Mouse (Mus musculus): ENCODE results near the gene Ctrb1. TPM values are rescaled to one million over a fixed set of nuclear protein-coding genes. Genes with fewer than 3 reads are reported as not detected.

Gene Ctrb1
- polyA plus RNA-seq, 1 experiment from 2014 or later: not detected

DNA sequence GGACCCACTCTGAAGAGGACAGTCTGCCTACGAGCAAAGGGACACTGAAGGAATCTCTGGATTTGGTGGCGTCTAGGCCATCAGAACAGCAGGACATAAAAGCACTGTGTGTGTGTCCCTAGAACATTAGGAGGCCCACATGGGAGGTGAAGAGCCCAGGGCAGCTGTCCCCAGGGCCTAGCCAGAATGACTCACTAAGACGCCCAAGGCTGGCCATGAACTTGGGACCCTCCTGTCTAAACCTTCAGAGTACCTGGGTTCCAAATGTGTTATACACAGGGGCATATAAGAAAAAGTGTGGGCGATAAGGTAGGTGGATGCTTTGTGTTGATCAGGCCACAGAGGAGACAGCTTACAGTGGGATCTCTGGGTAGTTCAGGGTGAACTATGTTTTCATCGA is 9.9 kb upstream of the Ctrb1 start:
- H3K4me1 ChIP-seq (ENCODE audit: control insufficient read depth, insufficient read depth, low read length): no peaks in the 10 kb centered on the region

DNA sequence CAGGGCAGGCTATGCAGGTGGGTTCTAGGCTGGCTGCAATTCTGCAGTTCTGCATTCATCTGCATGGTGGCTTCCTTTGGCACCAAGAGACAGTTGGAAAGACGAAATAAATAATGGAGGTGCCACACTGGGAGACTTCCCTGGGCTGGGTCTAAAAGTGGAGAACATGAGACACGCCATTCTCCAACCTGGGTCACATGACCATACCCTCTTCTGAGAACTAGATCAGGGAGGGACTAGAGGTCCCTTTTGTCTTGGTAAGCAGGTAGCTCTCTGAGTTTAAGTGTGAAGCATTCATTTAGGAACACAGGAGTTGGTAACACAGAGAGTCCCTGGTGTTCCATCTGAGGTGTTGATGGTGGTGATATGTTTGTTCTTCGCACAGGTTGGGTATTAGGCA is 9.4 kb upstream of the Ctrb1 start:
- Histone ChIP-seq H3K4me3 (ENCODE audit: low read depth, low read length) (no peak overlapping the region), H3K4me2 (ENCODE audit: low read length) (no peak overlapping the region), H3K27ac (ENCODE audit: low read length) (no peak overlapping the region), H3K36me3 (ENCODE audit: control insufficient read depth, insufficient read depth, low read length) (no peaks in the 10 kb centered on the region), H3K27me3 (ENCODE audit: control insufficient read depth, insufficient read depth, low read depth, low read length) (no peaks in the 10 kb centered on the region), H3K9ac (ENCODE audit: low read depth, low read length) (no peak overlapping the region), H3K9me3 (replicated peaks; ENCODE audit: control insufficient read depth, low read length, poor library complexity, severe bottlenecking) (no peaks in the 10 kb centered on the region), H3K4me1 (ENCODE audit: control insufficient read depth, insufficient read depth, low read length) (no peaks in the 10 kb centered on the region)
- WGBS: 83% methylated on average over 3 of the region's 3 CpGs
- no peak for ATAC-seq

More for the DNA sequence above, 9.9 kb upstream of the Ctrb1 start:
- Histone ChIP-seq H3K36me3 (ENCODE audit: control insufficient read depth, insufficient read depth, low read length) (no peaks in the 10 kb centered on the region), H3K4me3 (ENCODE audit: low read depth, low read length) (no peak overlapping the region), H3K4me2 (ENCODE audit: low read length) (no peak overlapping the region), H3K27me3 (ENCODE audit: control insufficient read depth, insufficient read depth, low read depth, low read length) (no peaks in the 10 kb centered on the region), H3K9me3 (replicated peaks; ENCODE audit: control insufficient read depth, low read length, poor library complexity, severe bottlenecking) (no peaks in the 10 kb centered on the region), H3K9ac (ENCODE audit: low read depth, low read length) (no peak overlapping the region), H3K27ac (ENCODE audit: low read length) (no peak overlapping the region)
- whole genome bisulfite sequencing: 88% methylated on average over 5 of the region's 5 CpGs
- ATAC-seq: no peak

DNA sequence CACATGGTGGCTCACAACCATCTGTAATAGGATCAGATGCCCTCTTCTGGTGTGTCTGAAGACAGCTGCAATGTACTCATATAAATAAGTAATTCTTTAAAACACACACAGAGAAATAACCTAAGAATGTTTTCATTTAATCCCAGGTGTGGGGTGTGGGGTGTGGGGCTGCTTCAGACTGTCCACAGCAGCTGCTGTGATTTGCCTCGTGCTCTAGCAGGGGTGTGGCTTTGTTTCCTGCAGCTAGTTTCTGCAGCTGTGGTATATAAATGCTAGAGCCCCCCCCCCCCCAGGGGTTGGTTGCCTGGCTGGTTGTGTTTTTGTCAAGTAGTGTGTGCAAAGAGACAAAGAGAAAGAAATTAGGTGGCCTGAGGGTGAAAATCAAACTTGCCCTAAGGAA is 8.2 kb upstream of the Ctrb1 start:
- 23% methylated on average over 1 of the region's 1 CpGs for WGBS
- Histone ChIP-seq H3K4me3 (ENCODE audit: low read depth, low read length) (no peak overlapping the region), H3K9me3 (replicated peaks; ENCODE audit: control insufficient read depth, low read length, poor library complexity, severe bottlenecking) (no peaks in the 10 kb centered on the region), H3K27me3 (ENCODE audit: control insufficient read depth, insufficient read depth, low read depth, low read length) (no peaks in the 10 kb centered on the region), H3K4me1 (ENCODE audit: control insufficient read depth, insufficient read depth, low read length) (no peaks in the 10 kb centered on the region), H3K4me2 (ENCODE audit: low read length) (no peak overlapping the region), H3K9ac (ENCODE audit: low read depth, low read length) (no peak overlapping the region), H3K27ac (ENCODE audit: low read length) (no peak overlapping the region), H3K36me3 (ENCODE audit: control insufficient read depth, insufficient read depth, low read length) (no peaks in the 10 kb centered on the region)
- ATAC-seq: no peak

DNA sequence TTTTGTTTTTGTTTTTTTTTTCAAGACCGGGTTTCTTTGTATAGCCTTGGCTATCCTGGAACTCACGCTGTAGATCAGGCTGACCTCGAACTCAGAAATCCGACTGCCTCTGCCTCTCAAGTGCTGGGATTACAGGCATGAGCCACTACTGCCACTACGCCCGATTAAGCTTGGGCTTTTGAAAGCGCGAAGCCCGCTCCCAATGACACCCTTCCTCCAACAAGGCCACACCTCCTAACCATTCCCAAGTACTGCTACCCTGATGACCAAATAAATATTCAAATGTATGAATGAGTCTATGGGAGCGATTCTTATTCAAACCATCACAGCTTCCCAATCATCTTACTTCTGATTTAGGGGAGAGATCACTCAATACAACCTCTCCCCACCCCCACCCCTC is 6.8 kb upstream of the Ctrb1 start:
- H3K4me3 ChIP-seq (ENCODE audit: low read depth, low read length): no peak overlapping the region
- 86% methylated on average over 10 of the region's 10 CpGs for WGBS
- no peaks in the 10 kb centered on the region for H3K36me3 ChIP-seq (ENCODE audit: control insufficient read depth, insufficient read depth, low read length)
- H3K27ac ChIP-seq (ENCODE audit: low read length): no peak overlapping the region
- no peak overlapping the region for H3K9ac ChIP-seq (ENCODE audit: low read depth, low read length)
- H3K9me3 ChIP-seq (replicated peaks; ENCODE audit: control insufficient read depth, low read length, poor library complexity, severe bottlenecking): no peaks in the 10 kb centered on the region
- ATAC-seq: no peak
- H3K4me2 ChIP-seq (ENCODE audit: low read length): no peak overlapping the region
- no peaks in the 10 kb centered on the region for H3K27me3 ChIP-seq (ENCODE audit: control insufficient read depth, insufficient read depth, low read depth, low read length)
- H3K4me1 ChIP-seq (ENCODE audit: control insufficient read depth, insufficient read depth, low read length): no peaks in the 10 kb centered on the region

DNA sequence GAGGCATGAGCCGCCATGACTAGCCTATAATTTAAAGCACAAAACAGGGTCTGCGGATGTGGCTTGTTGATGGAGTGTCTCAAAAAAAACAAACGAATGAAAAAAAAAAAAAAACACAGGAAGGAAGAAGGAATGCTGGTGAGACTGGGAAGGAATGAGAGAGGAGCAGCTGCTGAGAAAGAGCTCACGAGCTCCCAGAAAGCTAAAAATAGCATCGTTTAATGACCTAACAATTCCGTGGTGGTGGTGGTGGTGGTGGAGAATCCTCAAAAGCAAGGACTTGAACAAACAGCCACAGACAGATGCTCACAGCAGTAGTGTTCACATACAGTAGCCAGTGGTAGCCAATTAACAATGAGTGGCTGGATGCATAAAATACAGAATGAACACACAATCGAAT is 4.6 kb upstream of the Ctrb1 start:
- 80% methylated on average over 7 of the region's 7 CpGs for WGBS
- Histone ChIP-seq H3K4me3 (ENCODE audit: low read depth, low read length) (no peak overlapping the region), H3K9me3 (replicated peaks; ENCODE audit: control insufficient read depth, low read length, poor library complexity, severe bottlenecking) (no peaks in the 10 kb centered on the region), H3K27me3 (ENCODE audit: control insufficient read depth, insufficient read depth, low read depth, low read length) (no peaks in the 10 kb centered on the region), H3K9ac (ENCODE audit: low read depth, low read length) (no peak overlapping the region), H3K4me2 (ENCODE audit: low read length) (no peak overlapping the region), H3K4me1 (ENCODE audit: control insufficient read depth, insufficient read depth, low read length) (no peaks in the 10 kb centered on the region), H3K27ac (ENCODE audit: low read length) (no peak overlapping the region), H3K36me3 (ENCODE audit: control insufficient read depth, insufficient read depth, low read length) (no peaks in the 10 kb centered on the region)
- no peak for ATAC-seq

DNA sequence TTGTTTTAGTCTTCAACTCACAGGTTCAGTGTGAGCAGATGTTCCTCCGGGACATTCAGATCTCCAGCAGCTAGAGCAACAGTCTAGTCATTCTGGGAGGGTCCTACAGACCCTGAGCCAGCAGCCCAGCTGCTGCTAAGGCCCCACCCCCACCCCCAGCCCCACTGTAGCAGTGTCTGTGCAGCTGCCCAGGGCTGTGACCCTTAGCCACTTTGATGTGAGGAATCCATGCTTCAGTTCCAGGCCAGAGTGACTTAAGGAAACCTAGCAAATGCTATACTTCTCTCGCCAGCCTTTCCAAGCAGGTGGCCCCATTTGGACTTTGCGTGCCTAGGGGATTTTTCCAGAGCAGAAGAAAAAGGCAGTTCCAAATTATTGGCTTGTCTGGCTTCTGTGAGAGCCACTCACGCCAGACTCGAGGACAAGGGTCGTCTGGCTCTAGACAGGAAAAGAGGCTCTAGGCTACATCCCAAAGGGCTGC is 2.5 kb upstream of the Ctrb1 start:
- H3K36me3 ChIP-seq (ENCODE audit: control insufficient read depth, insufficient read depth, low read length): no peaks in the 10 kb centered on the region
- 77% methylated on average over 6 of the region's 6 CpGs for WGBS

DNA sequence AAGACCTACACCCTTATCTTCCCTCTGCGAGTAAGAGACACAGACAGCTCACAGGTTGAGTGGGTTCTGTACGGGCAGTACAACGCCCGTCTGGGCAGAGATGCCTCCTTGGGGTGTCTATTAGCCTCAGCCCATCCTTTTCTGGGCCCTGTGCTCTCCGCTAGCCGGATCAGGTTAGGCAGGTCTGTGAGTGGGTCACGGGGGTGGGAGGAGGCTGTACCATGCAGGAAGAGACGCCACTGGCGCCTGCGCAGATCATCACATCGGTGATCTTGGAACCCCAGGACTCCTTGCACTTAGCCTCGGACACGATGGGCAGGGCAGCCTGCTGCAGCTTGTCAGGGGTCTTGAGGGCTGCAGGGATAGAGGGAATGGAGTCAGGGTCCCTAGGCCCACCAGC is 3.9 kb downstream of the Ctrb1 start:
- Histone ChIP-seq H3K27ac (ENCODE audit: low read length) (no peak overlapping the region), H3K27me3 (ENCODE audit: control insufficient read depth, insufficient read depth, low read depth, low read length) (no peaks in the 10 kb centered on the region), H3K36me3 (ENCODE audit: control insufficient read depth, insufficient read depth, low read length) (no peaks in the 10 kb centered on the region), H3K4me1 (ENCODE audit: control insufficient read depth, insufficient read depth, low read length) (no peaks in the 10 kb centered on the region), H3K4me3 (ENCODE audit: low read depth, low read length) (no peak overlapping the region), H3K4me2 (ENCODE audit: low read length) (no peak overlapping the region), H3K9ac (ENCODE audit: low read depth, low read length) (no peak overlapping the region), H3K9me3 (replicated peaks; ENCODE audit: control insufficient read depth, low read length, poor library complexity, severe bottlenecking) (no peaks in the 10 kb centered on the region)
- no peak for ATAC-seq
- WGBS: 85% methylated on average over 13 of the region's 13 CpGs

More for the DNA sequence above, 2.5 kb upstream of the Ctrb1 start:
- H3K4me1 ChIP-seq (ENCODE audit: control insufficient read depth, insufficient read depth, low read length): no peaks in the 10 kb centered on the region
- no peak overlapping the region for H3K27ac ChIP-seq (ENCODE audit: low read length)
- no peaks in the 10 kb centered on the region for H3K9me3 ChIP-seq (replicated peaks; ENCODE audit: control insufficient read depth, low read length, poor library complexity, severe bottlenecking)
- no peak overlapping the region for H3K9ac ChIP-seq (ENCODE audit: low read depth, low read length)
- H3K4me2 ChIP-seq (ENCODE audit: low read length): no peak overlapping the region
- H3K27me3 ChIP-seq (ENCODE audit: control insufficient read depth, insufficient read depth, low read depth, low read length): no peaks in the 10 kb centered on the region
- H3K4me3 ChIP-seq (ENCODE audit: low read depth, low read length): no peak overlapping the region
- no peak for ATAC-seq

DNA sequence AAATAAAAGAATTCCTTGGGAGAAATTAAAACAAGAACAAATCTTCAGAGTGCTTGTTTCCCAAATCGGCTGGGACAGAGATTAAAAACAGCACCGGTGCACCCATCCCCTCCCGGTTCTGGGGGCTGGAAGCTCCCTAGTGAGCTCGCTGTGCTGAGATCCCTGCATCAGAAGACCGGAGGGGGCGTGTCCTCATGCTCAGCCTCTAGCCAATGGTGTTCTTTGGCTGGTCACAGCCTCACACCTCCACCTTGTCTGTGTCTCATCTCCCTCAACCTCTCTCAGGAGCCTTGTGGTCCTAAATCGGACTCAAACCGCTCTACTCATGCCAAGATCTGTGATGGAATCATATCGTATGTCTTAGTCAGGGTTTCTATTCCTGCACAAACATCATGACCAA is 8.3 kb downstream of the Ctrb1 start:
- 35% methylated on average over 9 of the region's 9 CpGs for WGBS
- H3K4me1 ChIP-seq (ENCODE audit: control insufficient read depth, insufficient read depth, low read length): no peaks in the 10 kb centered on the region
- H3K27ac ChIP-seq (ENCODE audit: low read length): no peak overlapping the region
- H3K36me3 ChIP-seq (ENCODE audit: control insufficient read depth, insufficient read depth, low read length): no peaks in the 10 kb centered on the region
- ATAC-seq: no peak
- no peaks in the 10 kb centered on the region for H3K27me3 ChIP-seq (ENCODE audit: control insufficient read depth, insufficient read depth, low read depth, low read length)
- H3K4me3 ChIP-seq (ENCODE audit: low read depth, low read length): no peak overlapping the region
- H3K9me3 ChIP-seq (replicated peaks; ENCODE audit: control insufficient read depth, low read length, poor library complexity, severe bottlenecking): no peaks in the 10 kb centered on the region
- no peak overlapping the region for H3K4me2 ChIP-seq (ENCODE audit: low read length)
- no peak overlapping the region for H3K9ac ChIP-seq (ENCODE audit: low read depth, low read length)

DNA sequence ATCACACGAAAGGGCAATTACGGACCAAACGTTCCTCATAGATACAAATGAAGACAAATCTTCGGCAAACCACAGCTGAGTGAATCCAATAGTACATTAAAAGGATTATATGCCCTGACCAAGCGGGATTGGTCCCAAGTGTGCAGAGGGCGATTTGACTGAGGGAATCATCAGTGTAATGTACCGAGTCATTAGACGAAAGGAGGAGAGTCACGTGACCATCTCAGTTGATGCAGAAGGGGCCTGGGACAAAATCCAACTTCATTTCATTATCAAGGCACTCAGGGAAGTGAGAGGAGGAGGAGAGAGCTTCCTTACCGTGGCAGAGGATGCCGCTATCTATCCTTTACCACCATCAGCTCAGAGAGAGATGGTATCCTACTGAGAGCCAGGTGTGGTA is 9.7 kb downstream of the Ctrb1 start:
- H3K4me3 ChIP-seq (ENCODE audit: low read depth, low read length): no peak overlapping the region
- H3K9ac ChIP-seq (ENCODE audit: low read depth, low read length): no peak overlapping the region
- no peak for ATAC-seq
- H3K27ac ChIP-seq (ENCODE audit: low read length): no peak overlapping the region
- H3K27me3 ChIP-seq (ENCODE audit: control insufficient read depth, insufficient read depth, low read depth, low read length): no peaks in the 10 kb centered on the region
- H3K36me3 ChIP-seq (ENCODE audit: control insufficient read depth, insufficient read depth, low read length): no peaks in the 10 kb centered on the region
- 61% methylated on average over 11 of the region's 11 CpGs for WGBS
- no peak overlapping the region for H3K4me2 ChIP-seq (ENCODE audit: low read length)
- no peaks in the 10 kb centered on the region for H3K4me1 ChIP-seq (ENCODE audit: control insufficient read depth, insufficient read depth, low read length)
- H3K9me3 ChIP-seq (replicated peaks; ENCODE audit: control insufficient read depth, low read length, poor library complexity, severe bottlenecking): no peaks in the 10 kb centered on the region; the same call in 1 of the 2 replicates

All from midbrain, embryonic 16.5 days (tissue).